Mouse (Mus musculus): Measurements from ENCODE around the gene Slc25a26. TPM values are rescaled to one million over a fixed set of nuclear protein-coding genes. Genes with fewer than 3 reads are reported as not detected.
A peak's percentile ranks its signal among the peaks of the same experiment; 100 is the strongest.

Gene Slc25a26
- polyA plus RNA-seq, 1 experiment from 2014 or later, result 10.0 TPM

GRCm38 (mm10) chr6:94631779-94632082 is 131.6 kb downstream of the Slc25a26 start:
- Histone ChIP-seq H3K9me3 (no peaks in the 10 kb centered on the region), H3K27me3 (replicated peaks) (no peaks in the 10 kb centered on the region), H3K9ac (no peak overlapping the region), H3K27ac (peak overlapping the region; percentile 38; the same call in 1 of the 2 replicates), H3K36me3 (peaks cover under 1% of the 10 kb centered on the region; the same call in 1 of the 2 replicates), H3K4me2 (replicated peaks) (no peak overlapping the region), H3K4me3 (replicated peaks) (no peak overlapping the region), H3K4me1 (replicated peaks) (peaks cover 19% of the 10 kb centered on the region)
- 76% methylated on average over 6 of the region's 6 CpGs for WGBS
- ATAC-seq, result no peak

DNA sequence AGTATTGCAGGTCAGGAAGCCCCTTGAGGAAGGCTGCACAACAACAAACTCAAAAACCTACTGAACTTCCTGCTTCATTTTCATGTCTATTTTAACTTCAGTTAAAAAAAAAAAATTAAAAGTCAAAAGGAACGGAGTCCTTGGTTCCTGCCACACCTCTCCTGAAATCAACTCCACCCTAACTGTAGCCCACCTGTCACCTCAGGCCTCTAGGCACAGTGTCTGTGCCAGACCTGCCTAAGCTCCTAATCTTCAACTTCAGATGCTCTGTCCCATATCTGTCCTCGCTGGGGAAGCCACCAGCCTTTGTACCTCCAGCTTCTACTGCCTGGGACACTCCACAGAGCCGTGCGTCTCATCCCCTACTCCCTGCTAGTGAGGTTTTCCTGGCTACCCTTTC is 134.1 kb downstream of the Slc25a26 start:
- WGBS, result 84% methylated on average over 4 of the region's 4 CpGs
- Histone ChIP-seq H3K4me3 (replicated peaks) (no peak overlapping the region), H3K9me3 (no peaks in the 10 kb centered on the region), H3K4me2 (replicated peaks) (no peak overlapping the region), H3K27ac (no peak overlapping the region), H3K36me3 (no peaks in the 10 kb centered on the region; the same call in 1 of the 2 replicates), H3K4me1 (replicated peaks) (peaks cover 21% of the 10 kb centered on the region), H3K9ac (no peak overlapping the region), H3K27me3 (replicated peaks) (no peaks in the 10 kb centered on the region)
- ATAC-seq, result no peak

- ATAC-seq, result no peak
- H3K4me1 ChIP-seq (replicated peaks), result peaks cover 21% of the 10 kb centered on the region
- no peaks in the 10 kb centered on the region for H3K36me3 ChIP-seq
- H3K9me3 ChIP-seq, result no peaks in the 10 kb centered on the region
- WGBS, result 71% methylated on average over 9 of the region's 9 CpGs
- no peaks in the 10 kb centered on the region for H3K27me3 ChIP-seq (replicated peaks)
- no peak overlapping the region for H3K4me2 ChIP-seq (replicated peaks)
- no peak overlapping the region for H3K27ac ChIP-seq
- no peak overlapping the region for H3K4me3 ChIP-seq (replicated peaks)
- H3K9ac ChIP-seq, result no peak overlapping the region
These were observed 134.6 kb downstream of the Slc25a26 start for GRCm38 (mm10) chr6:94634710-94635109.

DNA sequence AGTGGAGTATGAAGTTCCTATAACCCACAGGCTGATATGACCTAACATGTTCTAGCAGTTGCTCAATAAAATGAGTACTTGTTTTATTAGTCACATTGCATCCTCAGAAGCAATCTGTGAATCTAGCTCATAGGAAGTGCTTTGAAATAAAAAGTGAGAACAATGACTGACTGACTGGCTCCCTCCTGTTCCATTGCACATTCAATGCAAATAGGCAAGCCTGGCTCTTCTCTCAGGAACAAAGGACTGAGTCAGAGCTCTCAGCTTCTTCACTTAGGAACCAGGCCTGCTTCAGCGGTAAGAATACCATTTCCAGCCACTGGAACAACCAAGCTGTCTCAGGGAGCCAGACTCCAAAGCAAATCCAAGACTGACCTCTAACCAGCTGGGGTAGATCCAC is 135.2 kb downstream of the Slc25a26 start:
- no peak overlapping the region for H3K27ac ChIP-seq
- H3K9me3 ChIP-seq, result no peaks in the 10 kb centered on the region
- H3K4me3 ChIP-seq (replicated peaks), result no peak overlapping the region
- WGBS, result 58% methylated on average over 1 of the region's 1 CpGs
- no peaks in the 10 kb centered on the region for H3K27me3 ChIP-seq (replicated peaks)
- peaks cover 24% of the 10 kb centered on the region for H3K4me1 ChIP-seq (replicated peaks)
- no peaks in the 10 kb centered on the region for H3K36me3 ChIP-seq
- H3K9ac ChIP-seq, result no peak overlapping the region
- no peak for ATAC-seq
- H3K4me2 ChIP-seq (replicated peaks), result no peak overlapping the region

GRCm38 (mm10) chr6:94637024-94637434 is 136.9 kb downstream of the Slc25a26 start:
- Histone ChIP-seq H3K9me3 (no peaks in the 10 kb centered on the region), H3K9ac (no peak overlapping the region), H3K4me3 (replicated peaks) (no peak overlapping the region), H3K4me1 (replicated peaks) (peaks cover 19% of the 10 kb centered on the region), H3K27me3 (replicated peaks) (no peaks in the 10 kb centered on the region), H3K4me2 (replicated peaks) (no peak overlapping the region), H3K36me3 (no peaks in the 10 kb centered on the region), H3K27ac (no peak overlapping the region)
- 49% methylated on average over 5 of the region's 5 CpGs for WGBS
- ATAC-seq, result peak; percentile 45; the same call in 1 of the 2 replicates

DNA sequence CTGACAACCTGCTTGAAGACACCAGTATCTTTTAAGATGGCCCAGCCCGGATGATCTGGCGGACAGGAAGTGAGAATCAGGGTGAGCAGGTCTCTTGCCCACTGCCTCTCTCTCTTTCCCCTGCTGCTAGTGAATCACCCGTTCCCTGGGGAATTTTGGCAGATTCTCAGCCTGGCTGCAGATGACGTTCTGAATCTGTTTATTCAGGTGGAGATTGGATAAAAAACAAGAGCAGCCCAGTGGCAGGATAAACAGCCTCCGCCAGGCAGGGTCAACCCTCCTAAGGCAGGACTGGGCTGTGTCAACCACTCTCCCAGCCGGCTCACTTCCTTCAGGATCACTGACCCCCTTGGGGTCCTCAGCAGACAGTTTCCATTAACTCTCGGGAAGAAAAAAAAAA is 140.2 kb downstream of the Slc25a26 start:
- Histone ChIP-seq H3K27me3 (replicated peaks) (no peaks in the 10 kb centered on the region), H3K4me3 (replicated peaks) (no peak overlapping the region), H3K4me2 (replicated peaks) (no peak overlapping the region), H3K9me3 (no peaks in the 10 kb centered on the region), H3K4me1 (replicated peaks) (peaks cover 22% of the 10 kb centered on the region), H3K27ac (no peak overlapping the region), H3K9ac (no peak overlapping the region), H3K36me3 (no peaks in the 10 kb centered on the region)
- no peak for ATAC-seq
- 24% methylated on average over 7 of the region's 7 CpGs for WGBS

DNA sequence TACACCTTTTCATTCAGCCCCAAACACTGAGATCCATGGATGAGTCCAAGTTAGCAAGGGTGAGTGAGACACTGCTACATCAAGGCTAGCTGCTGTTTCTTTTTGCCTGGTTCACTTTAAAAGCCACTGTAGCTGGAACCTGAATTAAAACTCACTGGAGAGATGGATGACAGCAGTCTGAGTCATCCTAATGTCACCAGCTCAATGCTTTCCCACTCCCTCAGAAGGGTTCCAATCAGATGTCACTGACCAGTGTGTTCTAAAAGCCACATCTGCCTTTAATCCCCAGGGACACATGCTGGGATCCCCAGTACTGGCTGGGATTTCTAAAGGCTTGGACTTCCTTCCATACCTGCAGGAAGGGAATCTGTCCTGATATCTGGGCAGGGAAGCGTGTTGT is 141.9 kb downstream of the Slc25a26 start:
- Histone ChIP-seq H3K4me3 (replicated peaks) (no peak overlapping the region), H3K36me3 (no peaks in the 10 kb centered on the region), H3K4me2 (replicated peaks) (no peak overlapping the region), H3K4me1 (replicated peaks) (peaks cover 31% of the 10 kb centered on the region), H3K9ac (no peak overlapping the region), H3K9me3 (no peaks in the 10 kb centered on the region), H3K27ac (no peak overlapping the region), H3K27me3 (replicated peaks) (no peaks in the 10 kb centered on the region)
- WGBS, result 90% methylated on average over 1 of the region's 1 CpGs
- ATAC-seq, result no peak

DNA sequence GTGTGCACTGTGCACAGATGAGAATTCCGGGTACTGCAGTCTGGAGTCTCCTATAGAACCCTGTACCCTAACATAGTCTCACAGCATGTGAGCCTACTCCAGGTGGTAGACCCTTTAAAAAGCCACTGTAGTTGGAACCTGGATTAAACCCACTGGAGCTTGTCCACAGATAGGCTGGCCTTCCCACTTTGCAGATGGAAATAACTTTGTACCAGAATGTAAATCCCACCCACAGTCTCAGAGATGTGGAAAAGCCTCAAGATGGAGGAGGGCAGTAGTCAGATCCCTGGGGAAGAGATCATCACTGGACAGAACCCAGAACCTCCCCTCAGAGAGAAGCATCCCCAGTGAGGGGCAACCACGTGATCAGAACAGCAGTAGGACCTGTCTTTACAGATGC is 143.9 kb downstream of the Slc25a26 start:
- H3K36me3 ChIP-seq, result no peaks in the 10 kb centered on the region
- 85% methylated on average over 2 of the region's 2 CpGs for WGBS
- H3K27me3 ChIP-seq (replicated peaks), result no peaks in the 10 kb centered on the region
- no peaks in the 10 kb centered on the region for H3K9me3 ChIP-seq
- H3K4me3 ChIP-seq (replicated peaks), result no peak overlapping the region
- H3K4me1 ChIP-seq (replicated peaks), result peaks cover 42% of the 10 kb centered on the region
- H3K27ac ChIP-seq, result no peak overlapping the region
- no peak overlapping the region for H3K4me2 ChIP-seq (replicated peaks)
- no peak for ATAC-seq
- no peak overlapping the region for H3K9ac ChIP-seq

DNA sequence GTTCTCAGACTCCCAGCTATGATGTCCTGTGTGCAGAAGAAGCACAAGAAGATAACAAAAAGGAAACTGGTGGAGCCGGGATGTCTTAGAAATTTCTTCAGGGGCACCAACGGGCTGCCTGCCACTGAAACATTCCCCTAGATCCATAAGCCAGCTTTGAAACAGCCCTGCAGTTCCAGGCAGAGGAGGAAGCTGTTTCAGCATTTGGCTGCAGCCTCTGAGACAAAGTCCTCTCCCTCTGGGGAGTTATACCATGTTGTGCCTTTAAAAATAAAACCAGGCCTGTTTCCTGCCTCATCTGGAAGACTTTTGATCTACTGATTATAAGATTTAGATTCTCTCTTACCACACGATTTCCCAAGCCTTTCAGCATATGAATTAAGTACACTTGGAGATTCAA is 144.5 kb downstream of the Slc25a26 start:
- no peaks in the 10 kb centered on the region for H3K36me3 ChIP-seq
- H3K27ac ChIP-seq, result no peak overlapping the region
- no peaks in the 10 kb centered on the region for H3K9me3 ChIP-seq
- ATAC-seq, result no peak
- H3K4me3 ChIP-seq (replicated peaks), result no peak overlapping the region
- H3K4me1 ChIP-seq (replicated peaks), result peaks cover 48% of the 10 kb centered on the region
- whole genome bisulfite sequencing, result 65% methylated on average over 3 of the region's 3 CpGs
- H3K9ac ChIP-seq, result no peak overlapping the region
- H3K4me2 ChIP-seq (replicated peaks), result no peak overlapping the region
- no peaks in the 10 kb centered on the region for H3K27me3 ChIP-seq (replicated peaks)

DNA sequence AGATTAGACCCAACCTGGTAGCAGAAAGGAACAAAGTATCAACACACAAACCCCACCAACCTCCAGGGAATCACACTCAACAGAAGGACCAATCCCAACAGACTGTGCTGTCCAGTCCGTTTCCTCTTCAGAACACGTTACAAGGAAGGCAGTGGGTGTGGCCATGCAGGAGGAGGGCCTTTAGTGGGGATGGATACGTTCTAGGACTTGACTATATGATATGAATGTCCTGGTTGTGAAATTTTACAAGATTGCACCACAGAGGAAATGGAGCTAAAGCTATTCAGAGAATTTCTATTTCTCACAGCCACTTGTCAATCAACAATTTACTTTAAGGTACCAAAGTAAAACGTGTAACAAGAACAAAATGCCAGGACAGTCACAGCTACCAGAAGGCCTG is 145.6 kb downstream of the Slc25a26 start:
- Histone ChIP-seq H3K4me1 (replicated peaks) (peaks cover 51% of the 10 kb centered on the region), H3K4me3 (replicated peaks) (no peak overlapping the region), H3K27me3 (replicated peaks) (no peaks in the 10 kb centered on the region), H3K27ac (no peak overlapping the region), H3K4me2 (replicated peaks) (no peak overlapping the region), H3K9ac (no peak overlapping the region), H3K9me3 (no peaks in the 10 kb centered on the region), H3K36me3 (no peaks in the 10 kb centered on the region)
- no peak for ATAC-seq
- WGBS, result 33% methylated on average over 4 of the region's 4 CpGs

DNA sequence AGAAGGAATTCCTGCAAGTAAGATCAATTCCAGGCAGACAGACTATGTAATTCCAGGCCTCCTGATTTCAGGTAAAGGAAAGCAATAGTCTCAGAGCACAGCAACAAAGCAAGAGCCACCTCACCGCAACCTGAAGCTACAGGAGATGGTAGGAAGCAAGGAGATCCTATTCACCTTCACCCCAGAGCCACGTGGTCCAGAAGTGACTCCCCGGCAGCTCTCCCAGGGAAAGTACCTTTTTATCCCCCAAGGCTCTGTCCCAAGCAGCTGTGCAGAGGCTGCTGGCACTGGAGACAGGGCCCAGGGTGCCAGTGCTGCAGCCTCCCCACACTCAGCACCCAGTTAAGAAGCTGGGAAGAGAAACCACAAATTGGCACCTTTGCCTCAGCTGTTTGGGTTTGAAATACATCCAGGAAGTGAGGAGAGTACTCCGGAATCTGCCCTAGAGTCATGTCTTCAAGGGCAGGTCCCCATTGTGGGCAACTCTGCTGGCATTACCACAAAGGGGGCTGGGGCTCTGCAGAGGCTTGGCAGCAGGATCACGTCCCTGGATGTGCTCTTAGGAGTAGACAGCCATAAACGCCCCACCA is 146.2 kb downstream of the Slc25a26 start:
- no peaks in the 10 kb centered on the region for H3K36me3 ChIP-seq
- WGBS, result 68% methylated on average over 6 of the region's 6 CpGs
- ATAC-seq, result no peak
- H3K9me3 ChIP-seq, result no peaks in the 10 kb centered on the region
- no peak overlapping the region for H3K27ac ChIP-seq
- H3K4me3 ChIP-seq (replicated peaks), result no peak overlapping the region
- H3K9ac ChIP-seq, result no peak overlapping the region
- H3K4me2 ChIP-seq (replicated peaks), result no peak overlapping the region
- H3K4me1 ChIP-seq (replicated peaks), result peaks cover 48% of the 10 kb centered on the region
- no peaks in the 10 kb centered on the region for H3K27me3 ChIP-seq (replicated peaks)

DNA sequence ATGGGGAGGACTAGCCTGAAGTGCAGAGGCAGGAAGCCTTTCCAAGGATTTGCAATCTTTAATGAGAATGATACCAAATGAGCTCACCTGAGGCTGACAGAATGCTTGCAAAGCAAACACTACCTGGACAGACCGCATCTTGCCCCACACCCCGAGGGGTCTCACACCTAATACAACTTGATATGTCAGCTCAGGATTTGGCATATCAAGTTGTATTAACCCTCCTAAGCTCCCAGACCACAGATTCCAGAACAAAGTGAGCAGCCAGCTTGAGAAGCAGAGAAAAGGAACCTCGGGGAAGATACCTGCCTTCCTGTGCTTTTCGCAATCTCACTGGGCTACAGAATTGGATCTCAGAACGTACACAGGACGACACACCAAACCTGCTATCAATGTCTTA is 146.8 kb downstream of the Slc25a26 start:
- peaks cover 48% of the 10 kb centered on the region for H3K4me1 ChIP-seq (replicated peaks)
- H3K27me3 ChIP-seq (replicated peaks), result no peaks in the 10 kb centered on the region
- no peaks in the 10 kb centered on the region for H3K9me3 ChIP-seq
- 73% methylated on average over 6 of the region's 6 CpGs for WGBS
- ATAC-seq, result no peak
- no peak overlapping the region for H3K4me3 ChIP-seq (replicated peaks)
- no peak overlapping the region for H3K4me2 ChIP-seq (replicated peaks)
- H3K9ac ChIP-seq, result no peak overlapping the region
- H3K36me3 ChIP-seq, result no peaks in the 10 kb centered on the region
- H3K27ac ChIP-seq, result no peak overlapping the region

- Histone ChIP-seq H3K9ac (no peak overlapping the region), H3K9me3 (no peaks in the 10 kb centered on the region), H3K27me3 (replicated peaks) (no peaks in the 10 kb centered on the region), H3K4me2 (replicated peaks) (no peak overlapping the region), H3K4me3 (replicated peaks) (no peak overlapping the region), H3K4me1 (replicated peaks) (peaks cover 48% of the 10 kb centered on the region), H3K27ac (peak overlapping the region; percentile 72), H3K36me3 (no peaks in the 10 kb centered on the region)
- 18% methylated on average over 10 of the region's 10 CpGs for WGBS
- ATAC-seq, result peak; percentile 79
These were observed 147.7 kb downstream of the Slc25a26 start for GRCm38 (mm10) chr6:94647574-94648430.

All from intestine, embryonic 15.5 days (tissue).